Mouse (Mus musculus) cerebellum, adult 2 months (tissue): ENCODE data around the gene Ccer2. TPM values are rescaled to one million over a fixed set of nuclear protein-coding genes. Genes with fewer than 3 reads are reported as not detected.

ENCODE experiments used
- DNase-seq, 2 experiments: peaks; one replicate each; pipeline ENCODE4 v3.0.0; 2021
- H3K27ac ChIP-seq: fragments of 200-500 bp; 2 replicates; pipeline ENCODE4 v1.5.1; 2012; ENCODE audit warnings: low read length, control low read depth, inconsistent platforms; ENCODE audit not compliant: insufficient read depth
- H3K27me3 ChIP-seq: fragments of 200-500 bp; 2 replicates; pipeline ENCODE4 v1.6.1; 2012; ENCODE audit warnings: inconsistent platforms, mild to moderate bottlenecking, low read length, moderate library complexity; ENCODE audit not compliant: control insufficient read depth, insufficient read depth
- H3K4me1 ChIP-seq: fragments of 200-500 bp; 2 replicates; pipeline ENCODE4 v1.6.1; 2011; ENCODE audit warnings: low read length; ENCODE audit not compliant: control insufficient read depth, insufficient read depth
- H3K4me3 ChIP-seq: fragments of 200-500 bp; replicated peaks from 2 replicates; pipeline ENCODE3; 2011; ENCODE audit warnings: mild to moderate bottlenecking, low read depth, low read length, control low read depth; ENCODE audit not compliant: insufficient read depth
- CTCF ChIP-seq: fragments of 200-500 bp; IDR thresholded peaks from 2 replicates; pipeline ENCODE4 v1.5.1; 2011; ENCODE audit warnings: low read depth, mild to moderate bottlenecking, control low read depth, low read length, moderate library complexity, borderline replicate concordance; ENCODE audit not compliant: insufficient read depth
- POLR2A ChIP-seq: fragments of 200-500 bp; IDR thresholded peaks from 2 replicates; pipeline ENCODE4 v1.6.1; 2011; ENCODE audit warnings: low read length, control low read depth, borderline replicate concordance; ENCODE audit not compliant: insufficient read depth
- WGBS: fragments of 180-500 bp; shearing (Covaris S2); methylation state at CpG from one replicate; pipeline ENCODE4 v1.1.7; 2018; 5-methylcytosine and 5-hydroxymethylcytosine counted together
- polyA plus RNA-seq: library from polyadenylated mRNA; depleted of rRNA; stranded (reverse); fragments of >200 nt; gene quantifications from 2 replicates; pipeline ENCODE4 v1.2.3, GENCODE M21; 2012

Gene Ccer2
- polyA plus RNA-seq, 1 experiment, result 3.1 TPM

- TF ChIP-seq CTCF (no peak), POLR2A (no peak)
- Histone ChIP-seq H3K4me3 (peak overlapping the region; percentile 60), H3K27ac (no peak overlapping the region), H3K4me1 (peaks cover 5% of the 10 kb centered on the region), H3K27me3 (no peaks in the 10 kb centered on the region)
- WGBS, result 83% methylated on average over 6 of the region's 6 CpGs
- no peak for DNase-seq
Measured at GRCm38 (mm10) chr7:28765211-28765610, 9.2 kb downstream of the Ccer2 start.

- WGBS, result under 1% methylated on average over 45 of the region's 45 CpGs
- peak; percentile 98 to 99 for DNase-seq
- no peak within 1 kb of the TSS for H3K27ac ChIP-seq
Measured at GRCm38 (mm10) chr7:28766173-28766879, 10.4 kb downstream of the Ccer2 start, which contains the start of gene Sirt2. Sirt2 (plus strand) TSS chr7:28766735.

GRCm38 (mm10) chr7:28766910-28767309, 10.9 kb downstream of the Ccer2 start:
- no peak for TF ChIP-seq CTCF
- no peak for TF ChIP-seq POLR2A
- Histone ChIP-seq H3K27me3 (no peaks in the 10 kb centered on the region), H3K4me3 (peak overlapping the region; percentile 59), H3K4me1 (peaks cover 11% of the 10 kb centered on the region), H3K27ac (no peak overlapping the region)
- 1% methylated on average over 14 of the region's 14 CpGs for WGBS
- DNase-seq, result no peak

More at GRCm38 (mm10) chr7:28766173-28766879, 10.4 kb downstream of the Ccer2 start, which contains the start of gene Sirt2:
- Histone ChIP-seq H3K27me3 (no peaks in the 10 kb centered on the region), H3K4me3 (peak within 1 kb of the TSS; percentile 60), H3K4me1 (peaks cover 8% of the 10 kb centered on the region)
- TF ChIP-seq POLR2A, result peak; percentile 42; the same call in 1 of the 2 replicates
- TF ChIP-seq CTCF, result no peak

GRCm38 (mm10) chr7:28767462-28767965, 11.5 kb downstream of the Ccer2 start, which contains the start of gene Nfkbib:
Nfkbib (minus strand) TSS chr7:28767512.
- WGBS, result 52% methylated on average over 7 of the region's 7 CpGs
- Histone ChIP-seq H3K27ac (no peak within 1 kb of the TSS), H3K4me3 (peak within 1 kb of the TSS; percentile 60), H3K4me1 (peaks cover 11% of the 10 kb centered on the region), H3K27me3 (no peaks in the 10 kb centered on the region)
- peak in 1 of 2 experiments; percentile 24 for DNase-seq
- TF ChIP-seq POLR2A (no peak), CTCF (no peak)

- Histone ChIP-seq H3K27ac (no peak overlapping the region), H3K4me3 (no peak overlapping the region), H3K27me3 (no peaks in the 10 kb centered on the region), H3K4me1 (peaks cover 19% of the 10 kb centered on the region)
- 84% methylated on average over 9 of the region's 9 CpGs for WGBS
- TF ChIP-seq CTCF, result no peak
- TF ChIP-seq POLR2A, result no peak
- no peak for DNase-seq
Measured at GRCm38 (mm10) chr7:28769414-28769958, 13.5 kb downstream of the Ccer2 start.

GRCm38 (mm10) chr7:28770309-28770708, 14.3 kb downstream of the Ccer2 start:
- DNase-seq, result no peak
- H3K27me3 ChIP-seq, result no peaks in the 10 kb centered on the region
- no peak overlapping the region for H3K4me3 ChIP-seq
- 86% methylated on average over 3 of the region's 3 CpGs for WGBS
- H3K4me1 ChIP-seq, result peaks cover 19% of the 10 kb centered on the region
- TF ChIP-seq POLR2A (no peak), CTCF (no peak)
- H3K27ac ChIP-seq, result no peak overlapping the region

- Histone ChIP-seq H3K27me3 (no peaks in the 10 kb centered on the region), H3K4me1 (peaks cover 19% of the 10 kb centered on the region), H3K4me3 (no peak overlapping the region), H3K27ac (no peak overlapping the region)
- WGBS, result 60% methylated on average over 11 of the region's 11 CpGs
- peak in 1 of 2 experiments; percentile 24 for DNase-seq
- no peak for TF ChIP-seq CTCF
- no peak for TF ChIP-seq POLR2A
Measured at GRCm38 (mm10) chr7:28771867-28772266, 15.9 kb downstream of the Ccer2 start.

GRCm38 (mm10) chr7:28773163-28773562, 17.2 kb downstream of the Ccer2 start:
- Histone ChIP-seq H3K4me3 (no peak overlapping the region), H3K27me3 (no peaks in the 10 kb centered on the region), H3K27ac (peak overlapping the region; percentile 20), H3K4me1 (peaks cover 13% of the 10 kb centered on the region)
- TF ChIP-seq POLR2A (no peak), CTCF (no peak)
- WGBS, result 19% methylated on average over 3 of the region's 3 CpGs
- peak; percentile 32 to 62 for DNase-seq
